In genomic region chr3:116661870-116662414, GRCm38 (mm10) we compare ENCODE assay signal across 7 mouse cellular contexts. TPM values are rescaled to one million over a fixed set of nuclear protein-coding genes. Genes with fewer than 3 reads are reported as not detected.
DNase-seq lines count a peak whose midpoint lies in the region; ATAC-seq and TF ChIP-seq lines count a peak whose summit lies in the region.

No protein-coding gene starts in this region.

- peak; percentile 90 for ATAC-seq in intestine, embryonic 15.5 days
- ATAC-seq in megakaryocyte progenitor cell, adult 5-6 weeks (replicated peaks; ENCODE audit: poor library complexity), result peak; percentile 48

- peak overlapping the region; percentile 100 for H3K9ac ChIP-seq in intestine, embryonic 15.5 days

- H3K4me2 ChIP-seq in intestine, embryonic 15.5 days (replicated peaks), result peak overlapping the region; percentile 60

- no peak for TF ChIP-seq CTCF in layer of hippocampus, adult 2 months (conservative IDR thresholded peaks at IDR 0.05)
- TF ChIP-seq CTCF in bone marrow macrophage, adult 2 months (IDR thresholded peaks at IDR 0.05; ENCODE audit: low read depth, low read length), result no peak

- no peak for DNase-seq in layer of hippocampus, adult 2 months (ENCODE audit: low spot score in 2 of 2)
- DNase-seq in layer of hippocampus, adult 9-10 months (ENCODE audit: low spot score), result no peak
- DNase-seq in forebrain, embryonic 10.5 days (ENCODE audit: extremely low spot score, low spot score), result no peak
- no peak for DNase-seq in spleen, postnatal 14 days (ENCODE audit: low spot score in 2 of 2)

- H3K27ac ChIP-seq in layer of hippocampus, adult 2 months, result peak overlapping the region; percentile 96
- H3K27ac ChIP-seq in bone marrow macrophage, adult 2 months (ENCODE audit: insufficient read depth, low read depth, low read length), result peak overlapping the region; percentile 76
- peak overlapping the region; percentile 99 for H3K27ac ChIP-seq in forebrain, embryonic 10.5 days
- H3K27ac ChIP-seq in intestine, embryonic 15.5 days, result peak overlapping the region; percentile 95

- H3K4me3 ChIP-seq in layer of hippocampus, adult 2 months, result peak overlapping the region; percentile 91
- peak overlapping the region; percentile 95 for H3K4me3 ChIP-seq in bone marrow macrophage, adult 2 months (ENCODE audit: insufficient read depth, low read length)
- H3K4me3 ChIP-seq in forebrain, embryonic 10.5 days, result peak overlapping the region; percentile 99
- peak overlapping the region; percentile 99 for H3K4me3 ChIP-seq in intestine, embryonic 15.5 days (replicated peaks)

- whole genome bisulfite sequencing in forebrain, embryonic 10.5 days, result 0% methylated on average over 64 of the region's 68 CpGs
- under 1% methylated on average over 58 of the region's 68 CpGs for WGBS in intestine, embryonic 15.5 days

- no peaks in the 10 kb centered on the region for H3K9me3 ChIP-seq in forebrain, embryonic 10.5 days
- H3K9me3 ChIP-seq in intestine, embryonic 15.5 days, result no peaks in the 10 kb centered on the region

- H3K27me3 ChIP-seq in forebrain, embryonic 10.5 days (ENCODE audit: poor library complexity, severe bottlenecking), result no peaks in the 10 kb centered on the region
- no peaks in the 10 kb centered on the region for H3K27me3 ChIP-seq in intestine, embryonic 15.5 days (replicated peaks)

- no peak for TF ChIP-seq POLR2A in bone marrow macrophage, adult 2 months (IDR thresholded peaks at IDR 0.05; ENCODE audit: borderline replicate concordance, low read depth, low read length)

- H3K36me3 ChIP-seq in forebrain, embryonic 10.5 days (replicated peaks), result no peaks in the 10 kb centered on the region
- no peaks in the 10 kb centered on the region for H3K36me3 ChIP-seq in intestine, embryonic 15.5 days

- H3K4me1 ChIP-seq in bone marrow macrophage, adult 2 months (ENCODE audit: control insufficient read depth, insufficient read depth, low read length), result peaks cover 30% of the 10 kb centered on the region
- H3K4me1 ChIP-seq in forebrain, embryonic 10.5 days, result peaks cover 48% of the 10 kb centered on the region
- H3K4me1 ChIP-seq in intestine, embryonic 15.5 days (replicated peaks), result peaks cover 20% of the 10 kb centered on the region

RNA-seq across cellular contexts. Expression of gene Mfsd14a, which starts 0.5 kb away (rescaled TPM):
- total RNA-seq in layer of hippocampus, adult 2 months (2021), result 10 to 100 TPM; 54.4 to 57.7 TPM
- polyA plus RNA-seq in bone marrow macrophage, adult 2 months (2012; ENCODE audit: insufficient read depth, insufficient read length, missing spikeins), result 53.9 and 59.8 TPM in 2 replicates
- 82.2 and 84.4 TPM in 2 replicates for polyA plus RNA-seq in forebrain, embryonic 10.5 days (2016; fragmentation: Nextera tagmentation; extraction: Ambion mirVana)
- polyA plus RNA-seq in intestine, embryonic 15.5 days (2015; fragmentation: Nextera tagmentation; extraction: Ambion mirVana), result 82.6 and 87.3 TPM in 2 replicates
- total RNA-seq in megakaryocyte progenitor cell, adult 5-6 weeks (2015), result 77.9 and 81.7 TPM in 2 replicates
- 66.0 and 72.9 TPM in 2 replicates for total RNA-seq in megakaryocyte progenitor cell, adult 5-6 weeks (2017)

RNA-seq across cellular contexts. Expression of gene Gm43191, which starts 19.1 kb away (rescaled TPM):
- not detected for total RNA-seq in layer of hippocampus, adult 2 months (2021)
- not detected in 2 replicates for polyA plus RNA-seq in bone marrow macrophage, adult 2 months (2012; ENCODE audit: insufficient read depth, insufficient read length, missing spikeins)
- polyA plus RNA-seq in forebrain, embryonic 10.5 days (2016; fragmentation: Nextera tagmentation; extraction: Ambion mirVana), result 0.84 TPM in 1 of 2 replicates, not detected in the other
- not detected in 2 replicates for polyA plus RNA-seq in intestine, embryonic 15.5 days (2015; fragmentation: Nextera tagmentation; extraction: Ambion mirVana)
- not detected in 2 replicates for total RNA-seq in megakaryocyte progenitor cell, adult 5-6 weeks (2015)
- total RNA-seq in megakaryocyte progenitor cell, adult 5-6 weeks (2017), result not detected in 2 replicates

RNA-seq across cellular contexts. Expression of gene Trmt13, which starts 47.6 kb away (rescaled TPM):
- total RNA-seq in layer of hippocampus, adult 2 months (2021), result 10 to 100 TPM; 17.9 to 24.4 TPM
- polyA plus RNA-seq in bone marrow macrophage, adult 2 months (2012; ENCODE audit: insufficient read depth, insufficient read length, missing spikeins), result 17.7 and 22.6 TPM in 2 replicates
- polyA plus RNA-seq in forebrain, embryonic 10.5 days (2016; fragmentation: Nextera tagmentation; extraction: Ambion mirVana), result 22.5 and 23.7 TPM in 2 replicates
- 21.9 and 22.9 TPM in 2 replicates for polyA plus RNA-seq in intestine, embryonic 15.5 days (2015; fragmentation: Nextera tagmentation; extraction: Ambion mirVana)
- total RNA-seq in megakaryocyte progenitor cell, adult 5-6 weeks (2015), result 23.4 and 40.3 TPM in 2 replicates
- 28.3 and 34.9 TPM in 2 replicates for total RNA-seq in megakaryocyte progenitor cell, adult 5-6 weeks (2017)

RNA-seq across cellular contexts. Expression of gene Slc35a3, which starts 50.7 kb away (rescaled TPM):
- 10 to 100 TPM; 15.8 to 18.3 TPM for total RNA-seq in layer of hippocampus, adult 2 months (2021)
- polyA plus RNA-seq in bone marrow macrophage, adult 2 months (2012; ENCODE audit: insufficient read depth, insufficient read length, missing spikeins), result 22.8 and 24.1 TPM in 2 replicates
- polyA plus RNA-seq in forebrain, embryonic 10.5 days (2016; fragmentation: Nextera tagmentation; extraction: Ambion mirVana), result 8.3 and 9.8 TPM in 2 replicates
- 18.5 and 19.4 TPM in 2 replicates for polyA plus RNA-seq in intestine, embryonic 15.5 days (2015; fragmentation: Nextera tagmentation; extraction: Ambion mirVana)
- 42.5 and 45.9 TPM in 2 replicates for total RNA-seq in megakaryocyte progenitor cell, adult 5-6 weeks (2015)
- total RNA-seq in megakaryocyte progenitor cell, adult 5-6 weeks (2017), result 51.3 and 60.6 TPM in 2 replicates
